Mouse (Mus musculus): Measurements from ENCODE around the gene Pabpc4. TPM values are rescaled to one million over a fixed set of nuclear protein-coding genes. Genes with fewer than 3 reads are reported as not detected.

Pabpc4 gene
- total RNA-seq, 2 experiments from 2014 or later, result 45.9 to 47.6 TPM

DNA sequence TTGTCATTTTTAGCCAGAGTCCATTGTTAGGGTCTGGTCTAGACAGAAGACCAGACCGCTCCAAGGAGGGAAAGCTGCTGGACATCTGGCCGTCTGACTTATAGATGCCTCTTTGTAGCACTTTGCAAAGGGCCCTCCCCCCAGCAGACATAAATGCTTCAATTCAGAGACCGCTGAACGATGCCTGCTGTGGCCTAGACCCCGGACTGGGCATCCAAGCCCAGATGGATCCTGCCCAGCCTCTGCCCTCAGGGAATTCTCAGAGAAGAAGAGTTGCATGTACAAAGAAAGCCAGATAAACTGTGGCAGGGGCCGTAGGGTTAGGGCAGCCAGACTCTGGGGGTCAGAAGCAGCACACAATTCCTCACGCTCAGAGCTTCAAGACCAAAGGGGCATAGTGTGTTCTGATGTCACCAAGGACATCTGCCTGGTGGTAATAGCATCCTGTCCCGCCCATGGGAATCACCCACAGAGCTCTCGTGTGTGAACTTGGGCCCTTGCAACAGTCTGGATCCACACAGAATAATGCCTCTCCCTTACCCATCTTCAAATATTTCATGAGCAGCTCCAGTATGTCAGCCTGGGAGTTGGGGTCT lies 26.2 kb upstream of the Pabpc4 start:
- no peak for TF ChIP-seq CTCF (conservative IDR thresholded peaks at IDR 0.05)
- Histone ChIP-seq H3K27ac (no peak overlapping the region), H3K4me3 (no peak overlapping the region)
- no peak for DNase-seq (ENCODE audit: low spot score in 2 of 2)

- DNase-seq (ENCODE audit: low spot score in 2 of 2), result no peak
- Histone ChIP-seq H3K27ac (peak overlapping the region; percentile 7; the same call in 1 of the 2 replicates), H3K4me3 (no peak overlapping the region)
- no peak for TF ChIP-seq CTCF (conservative IDR thresholded peaks at IDR 0.05)
These were observed 25.6 kb upstream of the Pabpc4 start for GRCm38 (mm10) chr4:123236431-123237031.

GRCm38 (mm10) chr4:123237386-123238266 lies 24.5 kb upstream of the Pabpc4 start:
- no peak for DNase-seq (ENCODE audit: low spot score in 2 of 2)
- H3K27ac ChIP-seq, result no peak overlapping the region; the same call in 1 of the 2 replicates
- H3K4me3 ChIP-seq, result no peak overlapping the region
- no peak for TF ChIP-seq CTCF (conservative IDR thresholded peaks at IDR 0.05)

GRCm38 (mm10) chr4:123239361-123240203 lies 22.6 kb upstream of the Pabpc4 start:
- no peak; the same call in 1 of the 2 replicates for TF ChIP-seq CTCF (conservative IDR thresholded peaks at IDR 0.05)
- no peak for DNase-seq (ENCODE audit: low spot score in 2 of 2)
- Histone ChIP-seq H3K27ac (peak overlapping the region; percentile 43; the same call in 1 of the 2 replicates), H3K4me3 (peak overlapping the region; percentile 35; the same call in 1 of the 2 replicates)

DNA sequence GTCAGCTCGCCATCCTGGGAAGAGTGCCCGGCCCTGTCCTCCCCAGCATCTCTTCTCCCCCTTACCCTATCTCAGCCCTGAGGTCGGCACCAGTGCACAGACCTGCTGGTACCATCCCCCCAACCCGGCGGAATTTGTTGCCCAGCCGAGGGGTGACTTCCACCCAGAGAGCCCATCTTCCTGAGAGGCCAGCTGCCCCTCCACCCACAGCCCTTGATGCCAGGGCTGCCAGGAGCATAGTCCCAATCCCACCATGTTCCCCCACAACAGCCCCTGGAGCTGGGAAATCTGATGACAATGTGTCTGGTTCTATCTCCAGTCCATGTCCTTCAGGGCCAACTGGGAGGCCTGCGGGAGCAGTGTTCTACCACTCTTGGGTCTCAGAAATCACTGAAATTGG lies 15.9 kb upstream of the Pabpc4 start:
- TF ChIP-seq CTCF (conservative IDR thresholded peaks at IDR 0.05), result no peak
- no peak for DNase-seq (ENCODE audit: low spot score in 2 of 2)
- H3K4me3 ChIP-seq, result no peak overlapping the region
- H3K27ac ChIP-seq, result no peak overlapping the region

DNA sequence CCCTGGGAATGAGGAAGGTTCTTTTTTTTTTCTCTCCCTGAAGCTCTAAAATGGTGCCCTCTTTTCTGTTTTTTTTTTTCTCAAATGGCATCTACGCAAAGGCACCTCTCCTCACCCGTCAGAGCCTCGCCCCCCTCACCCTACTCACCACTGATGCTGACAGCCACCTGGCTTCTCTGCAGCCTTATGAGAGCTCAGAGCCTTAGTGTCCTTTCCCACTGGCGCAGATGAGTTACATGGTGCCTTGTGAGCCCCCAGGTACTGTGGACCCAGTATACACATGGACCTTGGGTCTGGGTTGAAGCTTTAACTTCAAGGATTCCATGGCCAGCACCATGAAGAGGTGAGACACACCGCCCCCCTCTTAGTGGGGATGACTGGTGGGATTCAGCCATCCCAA lies 15.5 kb upstream of the Pabpc4 start:
- H3K4me3 ChIP-seq, result no peak overlapping the region
- peak overlapping the region; percentile 39; the same call in 1 of the 2 replicates for H3K27ac ChIP-seq
- no peak for DNase-seq (ENCODE audit: low spot score in 2 of 2)
- no peak for TF ChIP-seq CTCF (conservative IDR thresholded peaks at IDR 0.05)

DNA sequence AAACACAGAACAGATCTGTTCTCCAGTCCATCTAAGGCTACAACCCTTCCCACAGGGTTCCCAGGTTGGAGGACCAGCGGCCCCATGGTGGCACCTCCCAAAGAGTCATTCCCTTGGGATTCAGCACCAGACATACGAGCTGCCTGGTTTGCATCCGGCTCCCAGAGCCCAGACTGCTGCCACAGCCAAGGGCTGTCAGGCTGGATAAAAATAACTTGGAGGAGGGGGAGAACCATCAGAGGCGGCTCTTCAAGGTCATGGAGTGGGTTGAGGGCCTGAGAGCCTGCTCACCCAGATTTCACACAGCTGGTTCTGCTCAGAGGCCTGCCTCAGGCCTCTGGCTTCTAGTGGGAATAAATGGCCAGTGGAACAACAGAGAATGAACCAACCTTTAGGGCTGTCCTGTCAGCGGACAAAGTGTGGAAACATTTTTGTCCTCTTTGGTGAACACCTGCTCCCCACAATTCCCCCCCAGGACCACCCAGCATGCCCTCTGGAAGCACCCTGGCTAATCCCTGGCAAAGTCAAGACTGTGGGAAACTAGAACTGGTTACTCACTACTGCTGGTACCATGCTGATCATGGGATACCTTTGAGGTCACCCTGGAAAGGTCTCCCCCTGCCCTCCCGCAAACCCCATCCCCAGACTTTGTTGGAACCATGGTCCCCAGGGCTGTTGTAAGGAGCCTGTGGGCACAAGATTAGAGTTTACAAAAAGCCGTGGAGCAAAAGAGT lies 14.8 kb upstream of the Pabpc4 start:
- H3K27ac ChIP-seq, result peak overlapping the region; percentile 39; the same call in 1 of the 2 replicates
- H3K4me3 ChIP-seq, result no peak overlapping the region
- TF ChIP-seq CTCF (conservative IDR thresholded peaks at IDR 0.05), result no peak
- no peak for DNase-seq (ENCODE audit: low spot score in 2 of 2)

DNA sequence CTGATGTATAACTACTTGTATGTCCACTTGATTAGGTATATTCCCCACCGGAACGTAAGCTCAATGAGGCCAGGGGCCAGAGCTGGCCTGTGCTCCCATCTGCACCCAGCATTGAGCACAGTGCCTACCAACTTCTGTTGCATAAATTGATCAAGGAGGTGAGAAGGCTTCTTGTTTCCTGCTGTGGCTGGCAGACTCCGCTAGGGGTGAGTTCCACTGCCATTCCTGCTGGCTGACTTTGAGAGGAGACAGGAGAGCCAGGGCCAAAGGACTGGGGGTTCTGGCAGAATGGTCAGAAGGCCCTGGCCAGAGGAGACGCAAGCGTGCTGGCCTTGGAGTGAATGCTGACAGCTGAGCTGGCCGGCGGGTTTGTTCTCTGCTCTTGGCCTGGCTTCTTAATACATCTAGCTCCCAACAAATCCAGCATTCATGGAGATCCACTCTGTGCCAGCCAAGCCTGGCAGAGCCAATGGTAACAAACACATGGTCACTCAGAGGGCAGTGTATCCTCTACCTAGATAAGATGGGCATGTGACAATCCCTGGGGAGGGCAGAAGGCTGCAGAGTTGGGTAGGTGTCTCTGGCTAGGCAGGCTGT lies 13.1 kb upstream of the Pabpc4 start:
- no peak overlapping the region for H3K4me3 ChIP-seq
- peak; percentile 60 to 84 for DNase-seq (ENCODE audit: low spot score in 2 of 2)
- peak; percentile 58 for TF ChIP-seq CTCF (conservative IDR thresholded peaks at IDR 0.05)
- peak overlapping the region; percentile 78 for H3K27ac ChIP-seq

- H3K27ac ChIP-seq, result no peak overlapping the region
- no peak for DNase-seq (ENCODE audit: low spot score in 2 of 2)
These were observed 9.9 kb upstream of the Pabpc4 start for GRCm38 (mm10) chr4:123252214-123252613.

DNA sequence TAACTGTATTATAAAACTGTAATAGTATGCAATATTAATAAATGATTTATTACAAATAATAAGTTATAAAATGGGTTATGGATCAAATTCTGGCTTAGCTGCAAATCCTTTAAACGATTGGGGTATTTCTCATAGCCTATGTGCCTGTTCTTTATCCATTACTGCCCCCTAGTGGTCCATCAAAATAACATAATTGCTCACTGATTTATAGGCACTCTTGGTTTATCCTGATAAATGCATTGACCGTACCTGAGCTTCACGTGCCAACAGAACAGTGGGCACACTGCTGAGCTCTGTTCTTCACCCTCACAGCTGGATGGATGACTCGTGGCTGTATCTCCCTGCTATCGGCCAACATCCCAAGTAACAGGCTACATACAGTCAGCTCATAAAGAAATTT lies 7.5 kb upstream of the Pabpc4 start:
- peak; percentile 58 to 67 for DNase-seq (ENCODE audit: low spot score in 2 of 2)
- peak; percentile 84 for TF ChIP-seq CTCF (conservative IDR thresholded peaks at IDR 0.05)
- Histone ChIP-seq H3K4me3 (no peak overlapping the region), H3K27ac (no peak overlapping the region)

More at GRCm38 (mm10) chr4:123252214-123252613, 9.9 kb upstream of the Pabpc4 start:
- no peak for TF ChIP-seq CTCF (conservative IDR thresholded peaks at IDR 0.05)
- no peak overlapping the region for H3K4me3 ChIP-seq

- Histone ChIP-seq H3K27ac (no peak overlapping the region), H3K4me3 (no peak overlapping the region)
- DNase-seq (ENCODE audit: low spot score in 2 of 2), result no peak
- no peak for TF ChIP-seq CTCF (conservative IDR thresholded peaks at IDR 0.05)
These were observed 1.9 kb upstream of the Pabpc4 start for GRCm38 (mm10) chr4:123260071-123260746.

All from layer of hippocampus, adult 2 months (tissue).